Mouse (Mus musculus): ENCODE data around the gene Nipbl. TPM values are rescaled to one million over a fixed set of nuclear protein-coding genes. Genes with fewer than 3 reads are reported as not detected.

The Nipbl gene
- polyA plus RNA-seq, 1 experiment from 2014 or later: 19.8 TPM

DNA sequence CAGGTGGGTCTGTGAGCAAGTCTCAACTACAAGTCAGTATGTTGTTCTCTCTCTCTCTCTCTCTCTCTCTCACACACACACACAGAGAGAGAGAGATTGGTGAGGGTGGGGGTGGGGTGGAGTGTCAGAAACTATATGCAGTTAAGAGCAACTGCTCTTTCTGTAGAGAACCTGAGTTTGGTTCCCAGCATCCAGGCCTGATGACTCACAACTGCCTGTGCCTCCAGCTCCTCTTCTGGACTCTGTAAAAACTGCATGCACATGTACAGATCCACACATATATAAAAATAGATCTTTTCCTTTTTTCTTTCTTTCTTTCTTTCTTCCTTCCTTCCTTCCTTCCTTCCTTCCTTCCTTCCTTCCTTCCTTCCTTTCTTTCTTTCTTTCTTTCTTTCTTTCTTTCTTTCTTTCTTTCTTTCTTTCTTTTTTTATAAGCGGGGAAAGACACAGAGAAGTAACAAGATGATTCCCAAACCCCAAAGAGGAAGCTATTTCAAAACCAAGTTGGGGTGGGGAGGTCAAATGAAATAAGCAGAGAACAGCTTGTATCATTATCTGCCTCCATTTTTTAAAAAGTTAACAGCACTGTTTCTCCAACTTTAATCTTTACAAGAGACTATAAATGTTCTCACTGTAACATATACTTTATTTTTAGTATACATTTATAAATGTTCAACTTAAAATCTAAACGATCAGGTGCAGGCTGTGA, 10.9 kb downstream of the Nipbl start:
- no peak overlapping the region for H3K4me3 ChIP-seq (ENCODE audit: low read depth, low read length)
- no peak overlapping the region for H3K27ac ChIP-seq (ENCODE audit: low read depth, low read length)
- WGBS: 100% methylated on average over 2 of the region's 2 CpGs
- no peaks in the 10 kb centered on the region for H3K9me3 ChIP-seq (ENCODE audit: control insufficient read depth, low read length)
- H3K9ac ChIP-seq (replicated peaks; ENCODE audit: low read depth, low read length): no peak overlapping the region
- no peaks in the 10 kb centered on the region for H3K27me3 ChIP-seq (ENCODE audit: control insufficient read depth, insufficient read depth, low read length)
- no peak for ATAC-seq (ENCODE audit: low read depth)
- H3K36me3 ChIP-seq (ENCODE audit: control insufficient read depth, insufficient read depth, low read length): no peaks in the 10 kb centered on the region
- no peaks in the 10 kb centered on the region for H3K4me1 ChIP-seq (ENCODE audit: control insufficient read depth, insufficient read depth, low read length)
- H3K4me2 ChIP-seq (ENCODE audit: low read depth, low read length): no peak overlapping the region

DNA sequence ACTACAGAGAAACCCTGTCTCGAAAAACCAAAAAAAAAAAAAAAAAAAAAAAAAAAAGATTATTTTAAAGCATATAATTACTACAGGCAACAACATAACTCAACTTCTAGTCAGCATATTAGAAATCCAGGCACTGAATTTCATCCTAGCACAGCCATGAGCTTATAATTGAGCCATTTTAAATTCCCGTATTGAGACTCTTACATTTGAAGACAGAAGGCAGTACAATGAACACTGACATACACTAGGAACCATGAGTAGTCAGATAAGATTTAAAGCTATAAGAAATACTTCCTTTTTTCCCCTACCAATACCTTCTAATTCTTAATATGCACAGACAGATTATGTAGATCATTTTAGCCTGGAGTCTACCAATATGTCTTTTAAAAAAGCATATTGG, 11.7 kb downstream of the Nipbl start:
- H3K4me3 ChIP-seq (ENCODE audit: low read depth, low read length): no peak overlapping the region
- no peak for ATAC-seq (ENCODE audit: low read depth)
- WGBS: 88% methylated on average over 2 of the region's 2 CpGs
- H3K27ac ChIP-seq (ENCODE audit: low read depth, low read length): no peak overlapping the region
- no peak overlapping the region for H3K9ac ChIP-seq (replicated peaks; ENCODE audit: low read depth, low read length)
- no peak overlapping the region for H3K4me2 ChIP-seq (ENCODE audit: low read depth, low read length)
- no peaks in the 10 kb centered on the region for H3K27me3 ChIP-seq (ENCODE audit: control insufficient read depth, insufficient read depth, low read length)
- no peaks in the 10 kb centered on the region for H3K4me1 ChIP-seq (ENCODE audit: control insufficient read depth, insufficient read depth, low read length)
- H3K9me3 ChIP-seq (ENCODE audit: control insufficient read depth, low read length): no peaks in the 10 kb centered on the region
- no peaks in the 10 kb centered on the region for H3K36me3 ChIP-seq (ENCODE audit: control insufficient read depth, insufficient read depth, low read length)

DNA sequence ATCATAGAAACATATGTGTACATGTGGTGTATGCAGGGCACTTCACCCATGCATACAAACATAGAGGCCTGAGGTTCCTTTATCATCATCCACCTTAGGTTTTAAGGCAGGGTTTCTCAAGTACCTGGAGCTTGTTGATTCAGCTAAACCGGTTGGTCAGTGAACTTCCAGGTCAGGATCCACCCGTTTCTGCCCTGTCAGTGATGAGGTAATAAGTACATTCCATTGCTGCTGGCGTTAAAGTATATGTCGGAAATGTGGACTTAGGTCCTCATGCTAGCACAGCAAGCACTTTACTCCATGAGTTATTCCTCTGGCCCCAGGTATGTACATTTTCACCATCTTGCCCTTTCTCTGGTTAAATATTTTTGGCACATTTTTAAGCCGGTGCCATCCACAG, 14.8 kb downstream of the Nipbl start:
- Histone ChIP-seq H3K4me1 (ENCODE audit: control insufficient read depth, insufficient read depth, low read length) (no peaks in the 10 kb centered on the region), H3K27ac (ENCODE audit: low read depth, low read length) (no peak overlapping the region), H3K4me3 (ENCODE audit: low read depth, low read length) (no peak overlapping the region), H3K9me3 (ENCODE audit: control insufficient read depth, low read length) (no peaks in the 10 kb centered on the region), H3K36me3 (ENCODE audit: control insufficient read depth, insufficient read depth, low read length) (no peaks in the 10 kb centered on the region), H3K9ac (replicated peaks; ENCODE audit: low read depth, low read length) (no peak overlapping the region), H3K4me2 (ENCODE audit: low read depth, low read length) (no peak overlapping the region), H3K27me3 (ENCODE audit: control insufficient read depth, insufficient read depth, low read length) (no peaks in the 10 kb centered on the region)
- WGBS: 89% methylated on average over 5 of the region's 5 CpGs
- no peak for ATAC-seq (ENCODE audit: low read depth)

DNA sequence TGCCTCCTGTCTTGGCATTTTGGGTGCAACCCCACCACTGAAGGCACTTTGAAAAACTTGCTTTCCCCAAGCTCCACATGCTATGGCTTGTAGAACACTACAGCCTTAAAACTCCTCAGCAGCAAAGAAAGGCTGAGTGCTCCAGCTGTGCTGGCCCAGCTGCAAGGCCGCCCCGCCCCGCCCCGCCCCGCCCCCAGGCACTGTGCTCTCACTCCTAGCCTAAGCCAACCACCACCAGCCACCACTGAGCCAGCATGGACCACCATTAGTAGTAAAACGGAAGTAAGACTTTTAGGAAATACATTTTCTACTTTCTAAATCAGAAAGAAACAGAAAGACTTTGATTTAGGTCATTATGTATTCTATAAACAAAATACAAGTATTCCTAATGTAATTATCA, 23.4 kb downstream of the Nipbl start:
- no peak overlapping the region for H3K9ac ChIP-seq (replicated peaks; ENCODE audit: low read depth, low read length)
- WGBS: 14% methylated on average over 6 of the region's 6 CpGs

DNA sequence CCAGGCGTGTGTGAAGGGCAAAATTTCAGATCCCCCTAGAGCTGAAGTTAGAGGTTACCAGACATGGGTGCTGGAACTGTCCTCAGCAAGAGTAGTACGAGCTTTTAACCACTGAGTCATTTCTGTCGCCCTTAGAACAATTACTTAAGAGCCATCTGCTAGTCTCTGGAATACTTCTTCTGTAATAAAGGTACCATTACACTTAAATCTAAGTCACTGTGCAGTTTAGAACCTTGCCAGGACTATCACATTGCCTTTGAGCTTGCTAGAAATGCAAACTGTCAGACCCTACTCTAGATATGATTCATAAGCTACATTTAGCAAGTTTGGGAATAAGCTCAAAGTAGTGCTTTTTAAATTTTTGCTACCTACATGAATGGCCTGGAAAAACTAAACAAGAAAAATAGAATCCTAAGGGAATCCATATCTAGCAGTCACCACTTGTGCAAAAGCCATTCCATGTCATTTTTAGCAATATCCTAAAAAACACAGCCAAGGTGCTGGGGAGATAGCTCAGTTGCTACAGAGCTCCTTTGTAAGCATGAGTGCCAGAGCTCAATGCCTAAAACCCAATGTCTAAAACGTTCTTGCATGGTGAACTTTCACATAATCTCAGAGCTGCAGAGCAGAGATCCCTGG, 27.6 kb downstream of the Nipbl start:
- no peak for ATAC-seq (ENCODE audit: low read depth)
- no peak overlapping the region for H3K4me2 ChIP-seq (ENCODE audit: low read depth, low read length)
- 83% methylated on average over 4 of the region's 4 CpGs for WGBS
- H3K9me3 ChIP-seq (ENCODE audit: control insufficient read depth, low read length): no peaks in the 10 kb centered on the region
- H3K4me3 ChIP-seq (ENCODE audit: low read depth, low read length): no peak overlapping the region
- H3K27me3 ChIP-seq (ENCODE audit: control insufficient read depth, insufficient read depth, low read length): no peaks in the 10 kb centered on the region
- H3K36me3 ChIP-seq (ENCODE audit: control insufficient read depth, insufficient read depth, low read length): no peaks in the 10 kb centered on the region
- no peak overlapping the region for H3K9ac ChIP-seq (replicated peaks; ENCODE audit: low read depth, low read length)
- no peak overlapping the region for H3K27ac ChIP-seq (ENCODE audit: low read depth, low read length)
- H3K4me1 ChIP-seq (ENCODE audit: control insufficient read depth, insufficient read depth, low read length): no peaks in the 10 kb centered on the region

More for the DNA sequence above, 23.4 kb downstream of the Nipbl start:
- H3K4me3 ChIP-seq (ENCODE audit: low read depth, low read length): no peak overlapping the region
- peak; percentile 44; the same call in 1 of the 2 replicates for ATAC-seq (ENCODE audit: low read depth)
- no peaks in the 10 kb centered on the region for H3K9me3 ChIP-seq (ENCODE audit: control insufficient read depth, low read length)
- H3K4me1 ChIP-seq (ENCODE audit: control insufficient read depth, insufficient read depth, low read length): no peaks in the 10 kb centered on the region
- H3K27me3 ChIP-seq (ENCODE audit: control insufficient read depth, insufficient read depth, low read length): no peaks in the 10 kb centered on the region
- H3K27ac ChIP-seq (ENCODE audit: low read depth, low read length): no peak overlapping the region
- H3K4me2 ChIP-seq (ENCODE audit: low read depth, low read length): no peak overlapping the region
- H3K36me3 ChIP-seq (ENCODE audit: control insufficient read depth, insufficient read depth, low read length): no peaks in the 10 kb centered on the region

DNA sequence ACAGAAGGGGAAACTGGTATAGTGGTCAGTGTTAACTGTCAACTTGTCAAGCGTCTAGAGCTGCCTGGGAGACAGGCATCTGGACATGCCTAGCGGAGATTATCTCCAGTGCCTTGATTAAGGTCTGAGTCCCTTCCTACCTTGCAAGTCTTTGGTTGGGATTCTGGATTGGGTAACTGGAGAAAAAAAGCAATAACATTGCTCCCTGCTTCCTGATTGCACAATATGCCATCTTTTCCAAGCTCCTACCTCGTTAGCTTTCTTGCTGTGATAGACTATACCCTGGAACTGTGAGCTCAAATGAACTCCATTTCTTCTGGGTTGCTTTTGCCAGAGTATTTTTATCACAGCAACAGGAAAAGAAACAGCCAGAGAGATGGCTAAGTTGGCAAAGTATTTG, 30.9 kb downstream of the Nipbl start:
- H3K4me1 ChIP-seq (ENCODE audit: control insufficient read depth, insufficient read depth, low read length): no peaks in the 10 kb centered on the region
- no peak for ATAC-seq (ENCODE audit: low read depth)
- H3K36me3 ChIP-seq (ENCODE audit: control insufficient read depth, insufficient read depth, low read length): no peaks in the 10 kb centered on the region
- H3K4me2 ChIP-seq (ENCODE audit: low read depth, low read length): no peak overlapping the region
- H3K9ac ChIP-seq (replicated peaks; ENCODE audit: low read depth, low read length): no peak overlapping the region
- no peaks in the 10 kb centered on the region for H3K9me3 ChIP-seq (ENCODE audit: control insufficient read depth, low read length)
- H3K27ac ChIP-seq (ENCODE audit: low read depth, low read length): no peak overlapping the region
- H3K27me3 ChIP-seq (ENCODE audit: control insufficient read depth, insufficient read depth, low read length): no peaks in the 10 kb centered on the region
- H3K4me3 ChIP-seq (ENCODE audit: low read depth, low read length): no peak overlapping the region
- WGBS: 96% methylated on average over 3 of the region's 3 CpGs

DNA sequence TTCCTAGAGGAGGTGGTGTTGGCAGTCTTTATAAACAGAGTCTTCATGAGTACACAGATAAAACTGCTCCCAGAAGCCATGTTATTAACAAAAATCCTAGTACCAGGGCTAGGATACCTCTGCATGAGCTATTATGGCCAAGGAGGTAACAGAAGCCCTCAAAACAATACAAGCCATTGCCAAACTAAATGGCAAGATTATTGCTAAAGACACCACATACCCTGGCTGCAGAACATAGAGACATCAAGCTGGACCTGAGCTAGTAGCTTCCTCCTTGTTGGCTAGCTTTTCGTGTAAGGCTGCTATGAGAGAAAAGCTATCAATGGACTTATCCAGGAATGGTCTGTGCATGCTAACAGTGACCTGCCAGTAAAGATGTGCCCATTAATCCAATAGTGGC, 32.4 kb downstream of the Nipbl start:
- ATAC-seq (ENCODE audit: low read depth): no peak
- Histone ChIP-seq H3K4me3 (ENCODE audit: low read depth, low read length) (no peak overlapping the region), H3K9ac (replicated peaks; ENCODE audit: low read depth, low read length) (no peak overlapping the region), H3K36me3 (ENCODE audit: control insufficient read depth, insufficient read depth, low read length) (no peaks in the 10 kb centered on the region), H3K9me3 (ENCODE audit: control insufficient read depth, low read length) (no peaks in the 10 kb centered on the region), H3K27ac (ENCODE audit: low read depth, low read length) (no peak overlapping the region), H3K4me2 (ENCODE audit: low read depth, low read length) (no peak overlapping the region), H3K27me3 (ENCODE audit: control insufficient read depth, insufficient read depth, low read length) (no peaks in the 10 kb centered on the region), H3K4me1 (ENCODE audit: control insufficient read depth, insufficient read depth, low read length) (no peaks in the 10 kb centered on the region)
- WGBS: 83% methylated on average over 1 of the region's 1 CpGs

DNA sequence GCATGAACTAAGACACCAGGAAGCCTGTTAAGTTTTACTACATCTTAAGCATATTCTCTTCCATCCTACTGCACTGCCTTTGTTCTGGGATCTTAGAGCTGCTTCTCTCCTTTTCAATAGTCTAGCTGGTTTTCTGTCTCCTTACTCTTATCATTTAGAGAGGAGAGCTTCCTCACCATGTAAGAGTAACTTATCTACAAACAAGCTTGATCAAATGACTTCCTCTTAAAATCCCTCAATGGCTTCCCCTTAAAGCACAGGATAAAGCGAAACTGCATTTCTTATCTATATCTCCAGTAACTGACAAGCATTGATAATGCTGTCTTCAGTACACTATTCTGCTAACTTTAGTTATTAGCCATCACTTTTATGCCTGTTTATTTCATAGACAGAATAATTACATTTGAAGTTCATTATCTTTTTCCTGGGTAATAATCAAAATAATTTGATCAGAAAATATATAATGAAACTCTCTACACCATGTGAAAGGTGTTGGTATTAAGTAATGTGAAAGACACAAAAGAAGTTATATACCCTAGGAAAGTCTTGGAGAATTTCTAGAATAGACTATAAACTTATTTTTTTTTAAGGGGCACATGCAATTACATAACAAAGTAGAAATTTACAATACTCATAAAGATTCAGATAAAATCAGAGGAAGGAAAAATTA, 33.0 kb downstream of the Nipbl start:
- H3K27ac ChIP-seq (ENCODE audit: low read depth, low read length): no peak overlapping the region
- ATAC-seq (ENCODE audit: low read depth): no peak
- H3K27me3 ChIP-seq (ENCODE audit: control insufficient read depth, insufficient read depth, low read length): no peaks in the 10 kb centered on the region
- H3K9me3 ChIP-seq (ENCODE audit: control insufficient read depth, low read length): no peaks in the 10 kb centered on the region
- H3K4me2 ChIP-seq (ENCODE audit: low read depth, low read length): no peak overlapping the region
- no peaks in the 10 kb centered on the region for H3K4me1 ChIP-seq (ENCODE audit: control insufficient read depth, insufficient read depth, low read length)
- WGBS: 94% methylated on average over 1 of the region's 1 CpGs
- H3K9ac ChIP-seq (replicated peaks; ENCODE audit: low read depth, low read length): no peak overlapping the region
- no peaks in the 10 kb centered on the region for H3K36me3 ChIP-seq (ENCODE audit: control insufficient read depth, insufficient read depth, low read length)
- no peak overlapping the region for H3K4me3 ChIP-seq (ENCODE audit: low read depth, low read length)

DNA sequence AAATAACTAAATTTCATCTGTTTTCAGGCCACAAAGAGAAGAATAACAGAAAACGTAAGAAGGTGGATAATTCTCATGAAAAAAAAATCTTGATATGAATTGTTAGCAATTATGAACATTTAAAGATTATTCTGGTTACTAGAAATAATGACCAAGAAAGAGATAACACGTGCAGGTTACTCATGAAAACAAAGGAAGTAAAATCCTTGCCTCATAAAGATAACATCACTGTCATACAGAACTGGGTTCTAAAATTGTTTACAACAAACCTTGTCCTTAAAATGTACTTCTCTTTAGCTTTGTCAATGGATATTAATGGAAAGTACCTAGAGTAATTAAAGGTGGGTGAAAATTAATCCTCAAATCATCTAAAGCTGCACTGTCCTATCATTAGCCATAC, 37.2 kb downstream of the Nipbl start:
- 89% methylated on average over 2 of the region's 2 CpGs for WGBS
- Histone ChIP-seq H3K27me3 (ENCODE audit: control insufficient read depth, insufficient read depth, low read length) (no peaks in the 10 kb centered on the region), H3K4me2 (ENCODE audit: low read depth, low read length) (no peak overlapping the region), H3K36me3 (ENCODE audit: control insufficient read depth, insufficient read depth, low read length) (no peaks in the 10 kb centered on the region), H3K27ac (ENCODE audit: low read depth, low read length) (no peak overlapping the region), H3K9ac (replicated peaks; ENCODE audit: low read depth, low read length) (no peak overlapping the region), H3K9me3 (ENCODE audit: control insufficient read depth, low read length) (no peaks in the 10 kb centered on the region), H3K4me3 (ENCODE audit: low read depth, low read length) (no peak overlapping the region), H3K4me1 (ENCODE audit: control insufficient read depth, insufficient read depth, low read length) (no peaks in the 10 kb centered on the region)
- ATAC-seq (ENCODE audit: low read depth): no peak
